Mouse (Mus musculus): Measurements from ENCODE around the gene P3h3.
"Not testable (repeated sequence)": the region's sequence is repeated elsewhere in the genome, so short reads cannot be mapped to it uniquely, and the experiment has no call there.

The P3h3 gene

GRCm38 (mm10) chr6:124809052-124809774, 48.3 kb downstream of the P3h3 start:
- peak; percentile 78 to 80 for DNase-seq (ENCODE audit: low spot score in 2 of 2)

DNA sequence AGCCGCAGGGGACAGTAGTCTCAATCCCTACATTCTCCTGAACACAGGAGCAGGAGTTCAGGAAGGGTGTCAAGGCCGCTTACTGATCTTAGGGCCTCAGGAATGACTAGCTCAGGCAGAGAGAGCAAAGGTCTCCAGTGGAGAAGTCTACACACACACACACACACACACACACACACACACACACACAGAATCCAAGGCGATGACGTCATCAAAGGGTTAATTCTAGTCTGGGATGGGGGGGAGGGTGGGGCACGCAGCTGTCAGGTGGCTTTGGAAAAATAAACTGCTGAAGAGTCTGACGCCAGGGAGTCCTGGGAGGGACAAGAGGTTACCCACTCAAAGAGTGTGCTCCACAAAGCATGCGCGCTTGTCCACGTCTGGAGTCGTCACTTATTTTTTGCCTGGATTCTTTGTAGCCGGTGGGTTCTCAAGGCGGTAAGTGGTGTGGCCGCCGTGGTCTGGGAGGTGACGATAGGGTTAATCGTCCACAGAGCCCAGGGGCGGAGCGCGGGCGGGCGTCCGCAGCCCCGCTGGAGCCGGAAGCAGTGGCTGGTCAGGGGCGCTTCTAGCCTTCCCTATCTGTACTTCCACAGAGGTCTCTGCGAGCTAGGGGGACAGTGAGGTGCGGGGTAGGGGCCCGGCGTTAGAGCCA, 49.1 kb downstream of the P3h3 start, which contains the start of gene Spsb2:
Spsb2 (plus strand) TSS at position 304 of the 655 bp plus-strand sequence.
- DNase-seq (ENCODE audit: low spot score in 2 of 2): peak; percentile 76

DNA sequence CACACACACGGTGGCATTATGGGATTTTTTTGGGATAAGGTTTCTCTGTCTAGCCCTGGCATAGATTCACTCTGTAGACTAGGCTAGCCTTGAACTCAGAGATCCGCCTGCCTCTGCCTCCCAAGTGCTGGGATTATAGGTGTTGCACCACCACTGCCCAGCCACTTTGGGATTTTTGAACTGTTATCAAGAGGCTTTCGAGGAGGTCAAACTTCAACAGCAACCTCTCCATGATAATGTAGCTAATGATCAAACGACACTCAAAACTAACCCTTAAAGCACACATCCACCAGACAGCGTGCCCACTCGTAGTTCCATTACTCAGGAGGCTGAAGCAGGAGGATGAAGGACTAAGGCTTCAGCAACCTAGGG, 49.6 kb downstream of the P3h3 start:
- DNase-seq (ENCODE audit: low spot score in 2 of 2): no peak

DNA sequence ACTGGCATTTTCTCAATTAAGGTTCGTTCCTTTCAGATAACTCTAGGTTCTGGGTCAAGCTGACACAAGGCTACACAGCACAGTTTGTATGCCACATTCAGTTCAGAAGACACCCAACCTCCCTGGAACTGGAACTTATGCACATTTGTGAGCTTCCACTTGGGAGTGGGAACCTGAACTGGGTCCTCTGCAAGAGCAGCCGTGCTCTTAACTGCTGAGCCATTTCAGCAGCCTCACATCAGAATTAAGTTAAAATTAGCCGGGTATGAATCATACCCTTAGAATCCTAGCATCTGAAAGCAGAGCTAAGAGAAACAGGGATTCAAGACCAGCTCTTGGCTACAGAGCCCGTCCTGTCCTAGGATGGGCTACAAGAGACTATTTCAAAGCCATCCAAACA, 50.2 kb downstream of the P3h3 start:
- DNase-seq (ENCODE audit: low spot score in 2 of 2): no peak

GRCm38 (mm10) chr6:124806446-124807140, 51.0 kb downstream of the P3h3 start:
- no peak for DNase-seq (ENCODE audit: low spot score in 2 of 2)

GRCm38 (mm10) chr6:124805341-124806321, 51.9 kb downstream of the P3h3 start:
- DNase-seq (ENCODE audit: low spot score in 2 of 2): peak; percentile 98

DNA sequence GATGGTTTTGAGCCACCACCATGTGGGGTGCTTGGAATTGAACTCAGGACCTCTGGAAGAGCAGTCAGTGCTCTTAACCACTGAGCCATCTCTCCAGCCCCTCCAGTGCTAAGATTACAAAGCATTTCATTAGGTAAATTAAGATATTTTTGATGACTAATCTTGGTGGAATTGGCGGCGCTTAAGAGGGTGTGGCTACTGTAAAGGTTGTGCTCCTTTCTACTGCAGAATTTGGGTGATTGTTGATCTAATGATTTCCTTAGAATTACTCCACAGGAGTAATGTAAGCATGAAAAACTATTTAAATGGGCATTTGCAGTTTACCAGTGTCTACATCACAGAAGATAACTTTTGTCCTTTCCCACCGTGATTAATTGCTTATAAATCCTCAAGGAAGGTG, 53.2 kb downstream of the P3h3 start:
- no peak for DNase-seq (ENCODE audit: low spot score in 2 of 2)

DNA sequence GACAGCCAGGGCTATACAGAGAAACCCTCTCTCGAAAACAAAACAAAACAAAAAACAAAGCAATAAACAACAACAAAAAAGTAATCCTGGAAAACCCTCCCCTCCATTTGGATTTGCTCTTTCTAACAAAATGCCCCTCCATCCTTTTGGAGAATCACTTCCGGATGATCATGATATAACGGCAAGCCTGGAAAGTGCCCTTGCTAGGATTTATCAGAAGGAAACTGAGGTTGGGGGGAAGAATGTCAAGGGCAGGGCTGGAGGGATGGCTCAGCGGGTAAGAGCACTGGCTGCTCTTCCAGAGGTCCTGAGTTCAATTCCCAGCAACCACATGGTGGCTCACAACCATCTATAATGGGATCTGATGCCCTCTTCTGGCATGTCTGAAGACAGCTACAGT, 53.9 kb downstream of the P3h3 start:
- DNase-seq (ENCODE audit: low spot score in 2 of 2): not testable (repeated sequence)

DNA sequence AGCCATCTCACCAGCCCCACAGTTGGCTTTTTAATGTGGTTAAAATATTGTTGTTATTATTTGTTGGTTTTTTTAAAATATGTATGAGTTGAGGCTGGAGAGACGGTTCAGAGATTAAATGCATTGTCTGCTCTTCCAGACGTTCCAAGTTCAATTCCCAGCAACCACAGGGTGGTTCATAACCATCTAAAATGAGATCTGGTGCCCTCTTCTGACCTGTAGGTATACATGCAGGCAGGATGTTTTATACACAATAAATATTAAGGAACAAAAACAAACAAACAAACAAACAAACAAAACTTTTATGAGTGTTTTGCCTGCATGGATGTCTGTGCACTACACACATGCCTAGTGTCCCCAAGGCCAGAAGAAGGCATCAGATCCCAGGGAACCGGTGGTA, 54.5 kb downstream of the P3h3 start:
- no peak for DNase-seq (ENCODE audit: low spot score in 2 of 2)

GRCm38 (mm10) chr6:124802400-124802799, 55.2 kb downstream of the P3h3 start:
- not testable (repeated sequence) for DNase-seq (ENCODE audit: low spot score in 2 of 2)

GRCm38 (mm10) chr6:124796200-124796599, 61.4 kb downstream of the P3h3 start:
- no peak for DNase-seq (ENCODE audit: low spot score in 2 of 2)

GRCm38 (mm10) chr6:124795781-124796180, 61.8 kb downstream of the P3h3 start:
- DNase-seq (ENCODE audit: low spot score in 2 of 2): no peak

GRCm38 (mm10) chr6:124791911-124792310, 65.6 kb downstream of the P3h3 start:
- DNase-seq (ENCODE audit: low spot score in 2 of 2): no peak
